Mouse (Mus musculus) kidney, embryonic 15.5 days (tissue): ENCODE results near the gene Gm42688. TPM values are rescaled to one million over a fixed set of nuclear protein-coding genes. Genes with fewer than 3 reads are reported as not detected.
"Not testable (repeated sequence)": the region's sequence is repeated elsewhere in the genome, so short reads cannot be mapped to it uniquely, and the experiment has no call there.

Experiments used
- ATAC-seq: fragments of 200-750 bp; cut with Nextera tagmentation; replicated peaks from 2 replicates; pipeline ENCODE4 v1.8.0; 2017; ENCODE audit warnings: moderate TSS enrichment; ENCODE audit not compliant: low FRiP score
- H3K27ac ChIP-seq: fragments of 300-500 bp; sonication (generic); 2 replicates; pipeline ENCODE4 v1.5.1; 2015; ENCODE audit warnings: mild to moderate bottlenecking, inconsistent platforms
- H3K27me3 ChIP-seq: fragments of 300-500 bp; sonication (generic); 2 replicates; pipeline ENCODE4 v1.6.1; 2015; ENCODE audit warnings: inconsistent platforms
- H3K36me3 ChIP-seq: fragments of 300-500 bp; sonication (generic); 2 replicates; pipeline ENCODE4 v1.6.1; 2015; ENCODE audit warnings: inconsistent platforms
- H3K4me1 ChIP-seq: fragments of 300-500 bp; sonication (generic); 2 replicates; pipeline ENCODE4 v1.6.1; 2015; ENCODE audit warnings: inconsistent platforms
- H3K4me2 ChIP-seq: fragments of 300-500 bp; sonication (generic); 2 replicates; pipeline ENCODE4 v1.6.1; 2015; ENCODE audit warnings: moderate library complexity, mild to moderate bottlenecking, inconsistent platforms
- H3K4me3 ChIP-seq: fragments of 300-500 bp; sonication (generic); replicated peaks from 2 replicates; pipeline ENCODE4 v1.5.1; 2015; ENCODE audit warnings: mild to moderate bottlenecking, inconsistent platforms
- H3K9ac ChIP-seq: fragments of 300-500 bp; sonication (generic); 2 replicates; pipeline ENCODE4 v1.6.1; 2015; ENCODE audit warnings: mild to moderate bottlenecking, inconsistent platforms
- H3K9me3 ChIP-seq: fragments of 300-500 bp; sonication (generic); replicated peaks from 2 replicates; pipeline ENCODE4 v1.6.1; 2016; ENCODE audit warnings: inconsistent platforms
- WGBS: fragments of 180-500 bp; shearing (Covaris S2); methylation state at CpG from one replicate; pipeline ENCODE4 v1.1.7; 2015; ENCODE audit warnings: mixed read lengths; 5-methylcytosine and 5-hydroxymethylcytosine counted together
- microRNA counts: library from miRNA; unstranded; fragments of <30 nt; microRNA quantifications from one replicate; lab custom pipeline; 2016
- microRNA-seq: library from miRNA; unstranded; fragments of <30 nt; microRNA quantifications from one replicate; pipeline ENCODE4, GENCODE M21; 2016
- polyA plus RNA-seq: library from polyadenylated mRNA; unstranded; fragments of >200 nt; fragmentation: Nextera tagmentation; extraction: Ambion mirVana; gene quantifications from 2 replicates; pipeline ENCODE4 v1.2.1, GENCODE M21; 2015

Gm42688 gene
- polyA plus RNA-seq, 1 experiment from 2014 or later: 3.0 TPM

GRCm38 (mm10) chr6:83153485-83153884, 52.1 kb downstream of the Gm42688 start:
- no peak for ATAC-seq
- peaks cover 11% of the 10 kb centered on the region for H3K4me1 ChIP-seq
- H3K9ac ChIP-seq: no peak overlapping the region
- H3K36me3 ChIP-seq: peaks cover 47% of the 10 kb centered on the region
- H3K27me3 ChIP-seq: peaks cover 5% of the 10 kb centered on the region; the same call in 1 of the 2 replicates
- no peak overlapping the region for H3K4me2 ChIP-seq
- 69% methylated on average over 5 of the region's 5 CpGs for WGBS
- no peaks in the 10 kb centered on the region for H3K9me3 ChIP-seq
- no peak overlapping the region for H3K27ac ChIP-seq
- H3K4me3 ChIP-seq: no peak overlapping the region

GRCm38 (mm10) chr6:83155552-83156238, 54.3 kb downstream of the Gm42688 start:
- peak overlapping the region; percentile 90 for H3K4me2 ChIP-seq
- H3K27ac ChIP-seq: no peak overlapping the region
- peak; percentile 17; the same call in 1 of the 2 replicates for ATAC-seq
- peaks cover 25% of the 10 kb centered on the region for H3K36me3 ChIP-seq
- peak overlapping the region; percentile 62 for H3K4me3 ChIP-seq
- WGBS: 9% methylated on average over 23 of the region's 23 CpGs
- H3K27me3 ChIP-seq: peaks cover 13% of the 10 kb centered on the region
- peak overlapping the region; percentile 44 for H3K9ac ChIP-seq
- H3K4me1 ChIP-seq: peaks cover 11% of the 10 kb centered on the region
- H3K9me3 ChIP-seq: no peaks in the 10 kb centered on the region

GRCm38 (mm10) chr6:83156259-83156684, 54.9 kb downstream of the Gm42688 start, which contains the start of the genes Wdr54 and 1700003E16Rik:
Gene Wdr54, minus strand, starts transcription at chr6:83156397.
Gene 1700003E16Rik, plus strand, starts transcription at chr6:83156404.
- H3K4me1 ChIP-seq: peaks cover 17% of the 10 kb centered on the region
- peak within 1 kb of the TSS; percentile 44 for H3K9ac ChIP-seq
- 1% methylated on average over 32 of the region's 32 CpGs for WGBS
- peak; percentile 85 for ATAC-seq
- no peak within 1 kb of the TSS for H3K27ac ChIP-seq
- H3K27me3 ChIP-seq: peaks cover 19% of the 10 kb centered on the region
- peak within 1 kb of the TSS; percentile 62 for H3K4me3 ChIP-seq
- H3K36me3 ChIP-seq: peaks cover 21% of the 10 kb centered on the region
- no peaks in the 10 kb centered on the region for H3K9me3 ChIP-seq
- H3K4me2 ChIP-seq: peak within 1 kb of the TSS; percentile 90

- H3K9ac ChIP-seq, H3K4me2 ChIP-seq, ATAC-seq, H3K9me3 ChIP-seq, H3K27ac ChIP-seq, H3K36me3 ChIP-seq, H3K4me3 ChIP-seq: not testable (repeated sequence)
- 24% methylated on average over 3 of the region's 3 CpGs for WGBS
- H3K4me1 ChIP-seq: peaks cover 34% of the 10 kb centered on the region
- H3K27me3 ChIP-seq: peaks cover 34% of the 10 kb centered on the region
Observed at GRCm38 (mm10) chr6:83159456-83159855, 58.0 kb downstream of the Gm42688 start.

MicroRNAs within 50 kb of the gene (microRNA counts, 519-probe panel; counts per million panel counts)
- 2,163 counts per million, percentile 22 among the panel's probes with 10 or more counts for microRNA mmu-miR-3470a+mmu-miR-3470b (lab: Ali Mortazavi, UCI)

Small RNA genes within 50 kb of the gene (microRNA-seq; reads per million reads assigned to microRNA genes)
- gene Mir3470a: not detected

Other genes with a start within 250 kb of the Gm42688 start
- gene Sema4f, start 161.8 kb upstream of the Gm42688 start, polyA plus RNA-seq: 1.3 and 2.1 TPM in 2 replicates
- 0.24 and 0.43 TPM in 2 replicates for gene M1ap, start 154.7 kb upstream of the Gm42688 start, polyA plus RNA-seq
- gene Dok1, start 68.1 kb upstream of the Gm42688 start, polyA plus RNA-seq: 13.7 and 14.7 TPM in 2 replicates
- 18.0 and 21.6 TPM in 2 replicates for gene Loxl3, start 67.4 kb upstream of the Gm42688 start, polyA plus RNA-seq
- 196 and 221 TPM in 2 replicates for gene Aup1, start 47.1 kb upstream of the Gm42688 start, polyA plus RNA-seq
- gene Htra2, start 46.3 kb upstream of the Gm42688 start, polyA plus RNA-seq: 83.9 and 87.5 TPM in 2 replicates
- gene Dqx1, start 43.8 kb upstream of the Gm42688 start, polyA plus RNA-seq: 3.1 and 4.0 TPM in 2 replicates
- gene Tlx2, start 31.3 kb upstream of the Gm42688 start, polyA plus RNA-seq: 0.69 and 3.6 TPM in 2 replicates
- 36.5 and 37.8 TPM in 2 replicates for gene Pcgf1, start 23.7 kb upstream of the Gm42688 start, polyA plus RNA-seq
- 7.5 and 9.6 TPM in 2 replicates for gene Lbx2, start 15.2 kb upstream of the Gm42688 start, polyA plus RNA-seq
- 2.7 and 3.3 TPM in 2 replicates for gene Ccdc142, start within 50 bp of the Gm42688 start, polyA plus RNA-seq
- gene Mrpl53, start 7.4 kb downstream of the Gm42688 start, polyA plus RNA-seq: 134 and 147 TPM in 2 replicates
- 56.3 and 58.9 TPM in 2 replicates for gene Mogs, start 13.9 kb downstream of the Gm42688 start, polyA plus RNA-seq
- gene Wbp1, start 19.9 kb downstream of the Gm42688 start, polyA plus RNA-seq: 132 and 144 TPM in 2 replicates
- 15.9 and 17.1 TPM in 2 replicates for gene Ino80b, start 23.8 kb downstream of the Gm42688 start, polyA plus RNA-seq
- 31.5 and 33.7 TPM in 2 replicates for gene Rtkn, start 33.8 kb downstream of the Gm42688 start, polyA plus RNA-seq
- 6.6 and 8.3 TPM in 2 replicates for gene Wdr54, start 54.8 kb downstream of the Gm42688 start, polyA plus RNA-seq
- 1.6 and 2.4 TPM in 2 replicates for gene 1700003E16Rik, start 54.8 kb downstream of the Gm42688 start, polyA plus RNA-seq
- gene Dctn1, start 64.3 kb downstream of the Gm42688 start, polyA plus RNA-seq: 89.2 and 93.9 TPM in 2 replicates
- gene Slc4a5, start 118.2 kb downstream of the Gm42688 start, polyA plus RNA-seq: 0.44 and 0.59 TPM in 2 replicates
- 39.7 and 44.9 TPM in 2 replicates for gene Mthfd2, start 224.3 kb downstream of the Gm42688 start, polyA plus RNA-seq
- gene Mob1a, start 224.4 kb downstream of the Gm42688 start, polyA plus RNA-seq: 69.6 and 70.6 TPM in 2 replicates
- gene Bola3, start 247.5 kb downstream of the Gm42688 start, polyA plus RNA-seq: 145 and 149 TPM in 2 replicates